Mouse (Mus musculus): ENCODE measurements around the gene Hist1h3d. TPM values are rescaled to one million over a fixed set of nuclear protein-coding genes. Genes with fewer than 3 reads are reported as not detected.

Gene Hist1h3d
- total and polyA plus RNA-seq, 3 experiments, result 0.94 to 182 (median 13.5) TPM

DNA sequence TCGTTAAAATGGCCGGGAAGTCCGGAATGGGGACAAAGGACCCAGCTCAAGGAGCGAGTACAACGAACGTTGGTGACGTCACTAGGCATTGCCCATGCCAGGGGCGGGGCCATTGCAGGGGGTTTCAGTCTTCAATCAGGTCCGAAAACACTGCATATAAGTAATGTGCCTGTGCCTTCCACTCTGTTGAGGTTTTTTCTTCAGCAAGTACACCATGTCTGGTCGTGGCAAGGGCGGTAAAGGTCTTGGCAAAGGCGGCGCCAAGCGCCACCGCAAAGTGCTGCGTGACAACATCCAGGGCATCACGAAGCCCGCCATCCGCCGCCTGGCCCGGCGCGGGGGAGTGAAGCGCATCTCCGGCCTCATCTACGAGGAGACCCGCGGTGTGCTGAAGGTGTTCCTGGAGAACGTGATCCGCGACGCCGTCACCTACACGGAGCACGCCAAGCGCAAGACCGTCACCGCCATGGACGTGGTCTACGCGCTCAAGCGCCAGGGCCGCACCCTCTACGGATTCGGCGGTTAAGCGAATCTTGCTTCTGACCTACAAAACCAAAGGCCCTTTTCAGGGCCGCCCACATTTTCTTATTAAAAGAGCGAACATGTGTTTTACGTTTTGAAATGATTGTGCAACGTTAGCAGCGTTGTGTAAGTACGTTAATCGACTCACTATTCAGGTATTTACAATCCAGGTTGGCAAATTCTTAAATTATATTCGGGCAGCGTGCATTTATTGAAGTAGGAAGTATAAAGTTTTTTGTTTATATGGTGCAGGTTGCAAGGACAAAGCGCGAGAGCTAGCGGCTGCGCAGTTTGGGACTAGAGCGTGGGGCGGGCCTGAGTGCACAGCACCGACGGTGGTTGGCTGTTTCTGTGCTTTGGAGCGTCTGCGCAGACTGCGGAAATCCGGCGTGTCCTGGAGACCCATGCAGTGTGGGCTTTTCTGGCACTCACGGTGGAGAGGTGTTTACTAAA lies 44.4 kb upstream of the Hist1h3d start, which contains the start of gene Hist1h4h (continued):
- TF ChIP-seq GABPA (IDR thresholded peaks at IDR 0.05; ENCODE audit: insufficient replicate concordance, low read depth, low read length), result no peak; the same call in 1 of the 2 replicates

DNA sequence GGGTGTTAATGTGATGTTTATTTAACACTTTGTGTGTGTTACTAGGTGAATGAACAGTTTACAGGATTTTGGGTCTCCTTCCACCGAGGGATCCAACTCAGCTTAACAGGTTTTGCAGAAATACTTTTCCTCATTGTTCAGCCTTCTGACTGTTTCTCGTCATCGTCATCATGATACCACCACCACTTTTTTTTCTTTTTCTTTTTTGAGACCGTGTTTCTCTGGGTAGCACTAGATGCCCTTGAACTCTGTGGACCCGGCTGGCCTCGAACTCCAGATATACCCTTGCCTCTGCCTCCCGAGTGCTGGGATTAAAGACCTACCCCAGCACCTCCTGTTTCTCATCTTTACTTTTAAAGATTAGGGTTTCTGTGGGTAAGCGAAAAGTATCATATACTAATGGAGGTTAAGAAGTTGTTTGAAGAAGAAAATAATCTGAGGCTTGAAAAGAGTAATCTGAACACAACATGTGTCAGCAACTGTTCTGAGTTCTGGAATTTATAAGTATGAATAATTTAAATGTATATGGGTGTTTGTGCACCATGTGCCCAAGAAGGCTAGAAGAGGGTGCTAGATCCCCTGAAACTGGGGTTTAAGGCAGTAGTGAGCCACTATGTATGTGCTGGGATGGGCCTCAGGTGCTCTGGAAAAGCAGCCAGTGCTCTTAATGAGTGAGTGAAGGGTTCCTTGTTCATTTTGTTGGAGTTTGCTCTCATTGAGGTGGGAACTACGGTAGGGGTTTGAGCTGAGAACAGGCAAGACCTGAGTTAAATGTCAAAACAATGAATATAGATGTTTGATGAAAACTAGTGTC lies 43.1 kb upstream of the Hist1h3d start:
- Histone ChIP-seq H3K4me2 (ENCODE audit: insufficient read depth, low read depth, poor library complexity, severe bottlenecking) (peak overlapping the region; percentile 65), H3K27ac (ENCODE audit: insufficient read depth, low read depth) (peak overlapping the region; percentile 82), H3K4me3 (replicated peaks in 1 of 3; ENCODE audit: low read depth in 2 of 3, low read length in 2 of 3, poor library complexity in 1 of 3) (peak overlapping the region; percentile 45 to 67 (median 55)), H3K27me3 (replicated peaks) (no peaks in the 10 kb centered on the region), H3K79me2 (replicated peaks; ENCODE audit: control insufficient read depth, extremely low read depth, insufficient read depth, poor library complexity, severe bottlenecking) (no peaks in the 10 kb centered on the region), H3K4me1 (ENCODE audit: control insufficient read depth in 1 of 2, insufficient read depth in 2 of 2) (peaks cover 9 to 30% of the 10 kb centered on the region in 2 experiments), H3K36me3 (replicated peaks in 1 of 2; ENCODE audit: control insufficient read depth in 1 of 2, insufficient read depth in 1 of 2, low read length in 1 of 2) (no peaks in the 10 kb centered on the region), H3K9me3 (replicated peaks; ENCODE audit: low read length) (no peaks in the 10 kb centered on the region), H3K9ac (ENCODE audit: insufficient read depth, low read depth) (peak overlapping the region; percentile 98)
- dilution Hi-C loops (cut with MboI; ENCODE audit: extremely low pct_ligation_motif_present, extremely low pct_unique_long_range_greater_than_20kb, low sequenced_read_pairs) (no loop called here), in situ Hi-C loops (cut with MboI; ENCODE audit: low pct_ligation_motif_present, low pct_unique_long_range_greater_than_20kb, low sequenced_read_pairs) (no loop called here)
- TF ChIP-seq ZMIZ1 (IDR thresholded peaks at IDR 0.05; ENCODE audit: low read depth, low read length), result no peak
- TF ChIP-seq MYC (IDR thresholded peaks at IDR 0.05; ENCODE audit: low read depth, low read length), result 0 out of 2 replicates have a peak, but pooled peaks have one; percentile 23
- TF ChIP-seq HCFC1 (IDR thresholded peaks at IDR 0.05; ENCODE audit: low read depth, low read length), result peak; percentile 19; the same call in 1 of the 2 replicates
- 0 out of 2 replicates have a peak, but pooled peaks have one; percentile 40 for TF ChIP-seq TBP (conservative IDR thresholded peaks at IDR 0.05; ENCODE audit: low read depth, low read length)
- TF ChIP-seq SIN3A (IDR thresholded peaks at IDR 0.05; ENCODE audit: low read length), result no peak
- no peak for TF ChIP-seq MXI1 (IDR thresholded peaks at IDR 0.05; ENCODE audit: low read depth, low read length)
- no peak for TF ChIP-seq MEF2A (IDR thresholded peaks at IDR 0.05; ENCODE audit: borderline replicate concordance, low read depth, low read length)
- TF ChIP-seq GABPA (IDR thresholded peaks at IDR 0.05; ENCODE audit: insufficient replicate concordance, low read depth, low read length), result no peak
- TF ChIP-seq POLR2A (IDR thresholded peaks at IDR 0.05; ENCODE audit: low read depth, low read length), result no peak
- TF ChIP-seq ZNF384 (IDR thresholded peaks at IDR 0.05; ENCODE audit: low read depth, low read length), result peak; percentile 70
- TF ChIP-seq NRF1 (IDR thresholded peaks at IDR 0.05; ENCODE audit: low read depth, low read length), result no peak
- TF ChIP-seq MAX (IDR thresholded peaks at IDR 0.05; ENCODE audit: low read length), result 0 out of 2 replicates have a peak, but pooled peaks have one; percentile 21
- TF ChIP-seq ZC3H11A (IDR thresholded peaks at IDR 0.05; ENCODE audit: low read depth, low read length), result no peak
- TF ChIP-seq USF2 (conservative IDR thresholded peaks at IDR 0.05; ENCODE audit: low read depth, low read length), result no peak
- TF ChIP-seq UBTF (IDR thresholded peaks at IDR 0.05; ENCODE audit: low read depth, low read length), result no peak
- no peak for DNase-seq (ENCODE audit: extremely low read depth)

Measured in CH12.LX (cell line).